Mouse (Mus musculus): Measurements from ENCODE around the gene Pde9a. TPM values are rescaled to one million over a fixed set of nuclear protein-coding genes. Genes with fewer than 3 reads are reported as not detected.

Pde9a gene
- polyA plus RNA-seq, 1 experiment from 2014 or later = 23.5 TPM

DNA sequence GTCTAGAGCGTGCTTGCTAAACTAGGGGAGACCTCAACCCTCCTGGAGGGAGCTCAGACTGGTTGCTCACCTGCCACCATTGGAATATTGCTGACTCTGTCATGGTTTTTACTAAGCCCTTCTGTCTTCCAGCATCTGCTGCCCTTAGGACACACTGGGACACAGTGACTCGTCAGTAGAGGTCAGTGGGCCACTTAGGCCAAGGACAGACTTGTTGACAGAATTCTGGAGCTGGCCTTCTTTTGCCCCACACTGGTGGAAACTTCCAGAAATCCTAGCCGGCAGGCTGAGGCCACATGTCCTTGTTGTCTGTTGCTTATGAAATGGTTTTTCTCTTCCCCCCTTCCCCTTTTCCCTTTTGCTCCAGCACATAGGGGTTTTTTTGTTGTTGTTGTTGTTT is 15.2 kb downstream of the Pde9a start:
- no peaks in the 10 kb centered on the region for H3K27me3 ChIP-seq (ENCODE audit: control insufficient read depth, insufficient read depth, low read length)
- peaks cover 3% of the 10 kb centered on the region; the same call in 1 of the 2 replicates for H3K4me1 ChIP-seq (ENCODE audit: control insufficient read depth, insufficient read depth, low read length)
- H3K9ac ChIP-seq (ENCODE audit: low read length) = no peak overlapping the region
- ATAC-seq (ENCODE audit: low FRiP score) (no peak), DNase-seq (ENCODE audit: low spot score, missing footprints) (no peak)
- H3K4me3 ChIP-seq (ENCODE audit: low read depth, low read length) = no peak overlapping the region
- 84% methylated on average over 3 of the region's 3 CpGs for WGBS
- no peak overlapping the region for H3K4me2 ChIP-seq
- H3K27ac ChIP-seq (ENCODE audit: low read depth, low read length) = no peak overlapping the region
- no peaks in the 10 kb centered on the region for H3K9me3 ChIP-seq (ENCODE audit: control insufficient read depth, low read length)
- H3K36me3 ChIP-seq (ENCODE audit: control insufficient read depth, insufficient read depth, low read length) = no peaks in the 10 kb centered on the region

DNA sequence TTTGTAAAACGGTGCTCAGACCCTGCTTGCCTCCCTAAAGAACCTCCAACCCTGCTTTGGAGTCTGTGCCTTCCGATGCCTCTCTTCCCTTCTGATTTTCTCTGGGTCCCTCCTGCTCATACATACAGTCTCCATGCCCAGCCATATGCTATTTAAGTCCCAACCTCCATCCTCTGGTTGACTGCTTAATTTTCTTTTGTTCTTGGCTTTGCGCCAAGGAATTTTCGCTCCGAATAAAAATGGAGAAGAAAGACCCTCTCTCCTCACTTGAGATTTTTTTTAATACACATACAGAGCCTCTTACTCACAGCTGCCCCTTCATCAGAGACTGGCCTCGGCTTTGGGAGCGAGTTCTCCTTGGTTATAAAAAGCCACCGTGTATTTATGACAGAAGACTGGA is 16.7 kb downstream of the Pde9a start:
- H3K27ac ChIP-seq (ENCODE audit: low read depth, low read length) = no peak overlapping the region
- H3K9ac ChIP-seq (ENCODE audit: low read length) = no peak overlapping the region
- ATAC-seq (ENCODE audit: low FRiP score) (no peak), DNase-seq (ENCODE audit: low spot score, missing footprints) (no peak)
- H3K4me1 ChIP-seq (ENCODE audit: control insufficient read depth, insufficient read depth, low read length) = peaks cover 3% of the 10 kb centered on the region; the same call in 1 of the 2 replicates
- no peaks in the 10 kb centered on the region for H3K36me3 ChIP-seq (ENCODE audit: control insufficient read depth, insufficient read depth, low read length)
- H3K27me3 ChIP-seq (ENCODE audit: control insufficient read depth, insufficient read depth, low read length) = no peaks in the 10 kb centered on the region
- H3K4me2 ChIP-seq = no peak overlapping the region
- WGBS = 83% methylated on average over 8 of the region's 8 CpGs
- H3K9me3 ChIP-seq (ENCODE audit: control insufficient read depth, low read length) = no peaks in the 10 kb centered on the region
- H3K4me3 ChIP-seq (ENCODE audit: low read depth, low read length) = no peak overlapping the region

DNA sequence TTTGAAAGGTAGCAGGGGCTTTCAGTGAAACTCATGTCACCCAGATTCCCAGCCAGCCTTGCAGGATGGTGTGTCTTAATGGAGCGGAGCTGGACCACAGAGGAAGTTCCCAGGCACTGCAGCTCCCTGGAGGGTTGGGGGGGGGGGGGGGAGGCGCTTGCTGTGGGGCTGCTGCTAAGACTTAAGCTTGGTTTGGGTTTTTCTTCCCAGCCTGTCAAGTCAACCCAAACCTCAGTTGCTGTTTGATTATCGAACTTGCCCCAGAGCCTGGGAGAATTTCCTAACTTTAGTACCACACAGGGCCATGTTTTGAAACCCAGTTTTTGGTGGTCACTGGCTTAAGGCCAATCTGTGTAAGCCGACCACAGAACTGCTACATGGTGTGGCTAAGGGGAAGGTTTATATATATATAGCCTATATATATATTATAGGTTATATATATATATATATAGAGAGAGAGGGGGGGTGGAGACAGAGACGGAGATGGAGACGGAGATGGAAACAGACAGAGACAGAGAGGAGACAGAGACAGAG is 19.8 kb downstream of the Pde9a start:
- Histone ChIP-seq H3K36me3 (ENCODE audit: control insufficient read depth, insufficient read depth, low read length) (no peaks in the 10 kb centered on the region), H3K4me3 (ENCODE audit: low read depth, low read length) (no peak overlapping the region), H3K27me3 (ENCODE audit: control insufficient read depth, insufficient read depth, low read length) (no peaks in the 10 kb centered on the region), H3K4me2 (no peak overlapping the region), H3K9me3 (ENCODE audit: control insufficient read depth, low read length) (no peaks in the 10 kb centered on the region), H3K9ac (ENCODE audit: low read length) (no peak overlapping the region), H3K27ac (ENCODE audit: low read depth, low read length) (no peak overlapping the region), H3K4me1 (ENCODE audit: control insufficient read depth, insufficient read depth, low read length) (peaks cover 15% of the 10 kb centered on the region)
- no peak for ATAC-seq (ENCODE audit: low FRiP score)
- DNase-seq (ENCODE audit: low spot score, missing footprints) = no peak
- WGBS = 66% methylated on average over 6 of the region's 6 CpGs

- Histone ChIP-seq H3K27me3 (ENCODE audit: control insufficient read depth, insufficient read depth, low read length) (no peaks in the 10 kb centered on the region), H3K9me3 (ENCODE audit: control insufficient read depth, low read length) (no peaks in the 10 kb centered on the region), H3K4me3 (ENCODE audit: low read depth, low read length) (no peak overlapping the region), H3K4me2 (no peak overlapping the region), H3K9ac (ENCODE audit: low read length) (peak overlapping the region; percentile 16; the same call in 1 of the 2 replicates), H3K36me3 (ENCODE audit: control insufficient read depth, insufficient read depth, low read length) (no peaks in the 10 kb centered on the region), H3K4me1 (ENCODE audit: control insufficient read depth, insufficient read depth, low read length) (peaks cover 15% of the 10 kb centered on the region), H3K27ac (ENCODE audit: low read depth, low read length) (peak overlapping the region; percentile 5; the same call in 1 of the 2 replicates)
- peak; percentile 86 for DNase-seq (ENCODE audit: low spot score, missing footprints)
- WGBS = 13% methylated on average over 10 of the region's 10 CpGs
- no peak for ATAC-seq (ENCODE audit: low FRiP score)
Observed at GRCm38 (mm10) chr17:31409741-31410350, 23.8 kb downstream of the Pde9a start.

DNA sequence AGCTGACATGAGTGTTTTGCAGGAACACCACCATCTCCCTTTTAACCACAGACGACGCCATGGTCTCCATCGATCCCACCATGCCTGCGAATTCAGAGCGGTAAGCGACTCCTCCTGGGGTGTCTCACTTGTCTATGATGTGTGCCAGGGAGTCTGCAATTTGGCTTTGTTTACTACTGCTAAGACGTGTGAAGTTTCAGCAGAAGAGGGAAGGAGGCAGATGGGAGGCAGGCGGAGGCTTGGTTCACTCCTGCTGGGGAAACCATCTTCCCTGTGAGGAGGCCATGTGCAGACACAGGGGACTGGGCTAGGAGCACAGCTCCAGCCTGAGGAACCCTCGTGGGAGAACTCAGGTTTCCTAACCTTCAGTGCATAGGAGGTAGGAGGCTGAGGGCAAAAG is 29.2 kb downstream of the Pde9a start:
- no peak overlapping the region for H3K4me2 ChIP-seq
- no peaks in the 10 kb centered on the region for H3K27me3 ChIP-seq (ENCODE audit: control insufficient read depth, insufficient read depth, low read length)
- no peaks in the 10 kb centered on the region for H3K36me3 ChIP-seq (ENCODE audit: control insufficient read depth, insufficient read depth, low read length)
- 85% methylated on average over 9 of the region's 9 CpGs for WGBS
- ATAC-seq (ENCODE audit: low FRiP score) = no peak
- H3K27ac ChIP-seq (ENCODE audit: low read depth, low read length) = no peak overlapping the region
- H3K9ac ChIP-seq (ENCODE audit: low read length) = no peak overlapping the region
- H3K4me3 ChIP-seq (ENCODE audit: low read depth, low read length) = no peak overlapping the region
- H3K9me3 ChIP-seq (ENCODE audit: control insufficient read depth, low read length) = no peaks in the 10 kb centered on the region
- DNase-seq (ENCODE audit: low spot score, missing footprints) = no peak
- H3K4me1 ChIP-seq (ENCODE audit: control insufficient read depth, insufficient read depth, low read length) = peaks cover 4% of the 10 kb centered on the region

DNA sequence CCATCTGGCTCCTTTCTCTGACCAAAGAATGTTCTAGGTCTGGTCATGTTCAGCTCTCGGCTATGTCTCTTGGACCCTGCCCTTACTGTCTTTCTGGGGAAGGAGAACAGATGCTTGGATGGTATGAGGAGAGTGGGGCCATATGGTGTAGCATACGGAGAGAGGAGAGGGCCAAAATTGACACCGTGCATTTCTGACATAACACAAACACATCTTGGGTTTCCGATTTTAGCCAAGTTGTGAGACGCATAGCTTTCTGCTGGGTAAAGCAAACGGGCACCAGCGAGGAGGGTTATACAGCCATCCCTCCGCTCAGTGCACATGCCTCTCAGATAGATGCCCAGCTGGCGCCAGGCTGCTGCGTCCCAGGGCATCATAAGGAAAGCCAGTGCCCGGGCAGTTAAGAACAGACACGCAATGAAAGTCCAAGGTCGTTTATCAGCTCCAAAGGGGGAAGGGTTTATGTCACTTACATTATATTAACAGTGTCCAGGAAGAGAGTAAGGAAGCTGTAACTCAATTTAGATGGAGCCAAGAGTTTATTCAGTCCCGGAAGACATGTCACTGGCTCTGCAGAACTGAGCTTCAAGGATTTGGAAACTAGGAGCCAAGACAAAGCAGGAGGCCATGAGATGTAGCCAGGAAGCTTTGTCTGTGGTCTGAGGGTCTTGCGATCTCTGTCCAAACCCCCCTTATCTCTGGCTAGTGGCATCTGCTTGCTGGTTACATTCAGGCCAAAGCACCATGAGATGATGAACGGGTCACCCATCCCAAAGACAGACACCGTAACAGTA is 33.0 kb downstream of the Pde9a start:
- Histone ChIP-seq H3K36me3 (ENCODE audit: control insufficient read depth, insufficient read depth, low read length) (no peaks in the 10 kb centered on the region; the same call in 1 of the 2 replicates), H3K9ac (ENCODE audit: low read length) (no peak overlapping the region), H3K27me3 (ENCODE audit: control insufficient read depth, insufficient read depth, low read length) (no peaks in the 10 kb centered on the region), H3K27ac (ENCODE audit: low read depth, low read length) (no peak overlapping the region), H3K4me2 (no peak overlapping the region), H3K4me3 (ENCODE audit: low read depth, low read length) (no peak overlapping the region), H3K9me3 (ENCODE audit: control insufficient read depth, low read length) (no peaks in the 10 kb centered on the region), H3K4me1 (ENCODE audit: control insufficient read depth, insufficient read depth, low read length) (no peaks in the 10 kb centered on the region)
- ATAC-seq (ENCODE audit: low FRiP score) (no peak), DNase-seq (ENCODE audit: low spot score, missing footprints) (no peak)
- WGBS = 91% methylated on average over 17 of the region's 17 CpGs

GRCm38 (mm10) chr17:31419598-31419950 is 33.6 kb downstream of the Pde9a start:
- no peaks in the 10 kb centered on the region; the same call in 1 of the 2 replicates for H3K36me3 ChIP-seq (ENCODE audit: control insufficient read depth, insufficient read depth, low read length)
- no peak overlapping the region for H3K9ac ChIP-seq (ENCODE audit: low read length)
- H3K4me1 ChIP-seq (ENCODE audit: control insufficient read depth, insufficient read depth, low read length) = peaks cover under 1% of the 10 kb centered on the region; the same call in 1 of the 2 replicates
- no peak overlapping the region for H3K27ac ChIP-seq (ENCODE audit: low read depth, low read length)
- H3K9me3 ChIP-seq (ENCODE audit: control insufficient read depth, low read length) = no peaks in the 10 kb centered on the region
- ATAC-seq (ENCODE audit: low FRiP score) (no peak), DNase-seq (ENCODE audit: low spot score, missing footprints) (no peak)
- 79% methylated on average over 2 of the region's 2 CpGs for WGBS
- no peak overlapping the region for H3K4me3 ChIP-seq (ENCODE audit: low read depth, low read length)
- no peaks in the 10 kb centered on the region for H3K27me3 ChIP-seq (ENCODE audit: control insufficient read depth, insufficient read depth, low read length)
- H3K4me2 ChIP-seq = no peak overlapping the region

DNA sequence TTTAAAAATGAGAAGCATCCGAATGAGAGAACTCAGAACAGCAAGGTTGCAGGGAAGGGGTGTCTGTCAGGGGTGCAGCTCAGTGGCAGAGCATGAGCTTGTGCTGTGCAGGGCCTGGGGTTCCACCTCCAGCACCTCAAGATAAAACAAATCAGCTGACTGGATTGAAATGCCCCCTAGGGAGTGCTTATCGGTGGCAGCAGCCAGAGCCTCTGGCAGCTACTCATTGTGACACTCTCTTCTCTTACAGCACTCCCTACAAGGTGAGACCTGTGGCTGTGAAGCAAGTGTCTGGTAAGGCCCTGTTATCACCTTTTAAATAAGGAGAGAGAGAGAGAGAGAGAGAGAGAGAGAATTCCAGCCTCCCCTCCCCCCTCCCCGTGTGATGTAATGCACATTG is 34.0 kb downstream of the Pde9a start:
- no peak overlapping the region for H3K9ac ChIP-seq (ENCODE audit: low read length)
- H3K27me3 ChIP-seq (ENCODE audit: control insufficient read depth, insufficient read depth, low read length) = no peaks in the 10 kb centered on the region
- WGBS = 50% methylated on average over 3 of the region's 3 CpGs
- H3K36me3 ChIP-seq (ENCODE audit: control insufficient read depth, insufficient read depth, low read length) = no peaks in the 10 kb centered on the region; the same call in 1 of the 2 replicates
- no peak overlapping the region for H3K4me2 ChIP-seq
- H3K4me3 ChIP-seq (ENCODE audit: low read depth, low read length) = no peak overlapping the region
- H3K4me1 ChIP-seq (ENCODE audit: control insufficient read depth, insufficient read depth, low read length) = peaks cover 5% of the 10 kb centered on the region; the same call in 1 of the 2 replicates
- H3K27ac ChIP-seq (ENCODE audit: low read depth, low read length) = no peak overlapping the region
- no peaks in the 10 kb centered on the region for H3K9me3 ChIP-seq (ENCODE audit: control insufficient read depth, low read length)
- ATAC-seq (ENCODE audit: low FRiP score) (no peak), DNase-seq (ENCODE audit: low spot score, missing footprints) (no peak)

DNA sequence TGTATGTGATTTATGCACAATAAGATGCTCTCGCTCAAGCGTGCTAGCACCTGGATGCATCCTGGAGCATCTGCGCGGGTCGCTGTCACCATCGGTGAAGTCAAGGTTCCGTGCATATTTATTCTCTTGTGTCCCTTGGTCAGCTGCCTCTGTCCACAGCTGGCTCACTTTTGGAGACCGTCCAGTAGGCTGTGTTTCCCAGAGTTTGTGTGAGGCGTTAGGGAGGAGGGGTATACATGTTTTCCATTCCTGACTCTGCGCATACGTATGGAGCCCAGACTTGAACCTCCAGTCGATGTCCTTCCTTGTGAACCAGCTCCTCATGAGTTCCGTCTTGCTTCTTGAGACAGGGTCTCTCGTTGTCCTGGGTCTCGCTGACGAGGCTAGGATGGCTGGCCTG is 34.6 kb downstream of the Pde9a start:
- 91% methylated on average over 16 of the region's 16 CpGs for WGBS
- Histone ChIP-seq H3K9ac (ENCODE audit: low read length) (no peak overlapping the region), H3K4me3 (ENCODE audit: low read depth, low read length) (no peak overlapping the region), H3K36me3 (ENCODE audit: control insufficient read depth, insufficient read depth, low read length) (no peaks in the 10 kb centered on the region; the same call in 1 of the 2 replicates), H3K4me1 (ENCODE audit: control insufficient read depth, insufficient read depth, low read length) (peaks cover 6% of the 10 kb centered on the region; the same call in 1 of the 2 replicates), H3K27ac (ENCODE audit: low read depth, low read length) (no peak overlapping the region), H3K4me2 (no peak overlapping the region), H3K9me3 (ENCODE audit: control insufficient read depth, low read length) (no peaks in the 10 kb centered on the region), H3K27me3 (ENCODE audit: control insufficient read depth, insufficient read depth, low read length) (no peaks in the 10 kb centered on the region)
- no peak for DNase-seq (ENCODE audit: low spot score, missing footprints)
- ATAC-seq (ENCODE audit: low FRiP score) = no peak

Measured in midbrain, embryonic 11.5 days (tissue).